Mouse (Mus musculus): ENCODE results near the gene Tob2.

The Tob2 gene

DNA sequence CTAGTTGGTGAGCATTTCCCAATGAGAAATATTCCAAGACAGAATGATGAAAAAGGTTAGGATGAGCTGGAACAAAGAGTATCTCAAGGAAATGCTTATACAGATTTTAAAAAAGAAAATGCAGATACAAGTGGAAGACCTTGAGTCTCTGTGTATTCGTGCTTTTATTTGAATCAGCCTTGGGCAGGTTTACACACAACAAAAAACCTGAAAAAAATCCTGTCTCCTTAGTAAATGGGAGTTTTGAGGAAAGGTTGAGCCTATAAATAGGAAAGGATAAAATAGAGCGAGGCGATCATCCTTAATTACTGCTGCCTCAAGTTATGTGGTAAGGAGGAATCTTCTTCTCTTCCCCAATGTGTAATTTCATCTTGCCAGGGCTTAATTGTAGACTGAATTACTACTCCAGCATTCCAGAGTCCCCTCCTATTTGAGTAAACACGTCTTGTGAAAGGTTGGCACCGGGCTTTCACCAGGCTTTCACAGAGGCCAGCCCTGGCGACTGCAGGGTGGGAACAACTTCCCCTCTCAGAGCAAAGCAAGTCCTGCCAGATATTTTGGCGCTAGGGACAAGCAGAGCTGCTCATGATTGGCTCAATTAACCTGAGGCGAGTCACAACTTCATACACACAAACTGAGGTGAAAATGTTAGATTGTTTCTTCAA, 2.0 kb upstream of the Tob2 start:
- no peak for DNase-seq (ENCODE audit: low read depth)

DNA sequence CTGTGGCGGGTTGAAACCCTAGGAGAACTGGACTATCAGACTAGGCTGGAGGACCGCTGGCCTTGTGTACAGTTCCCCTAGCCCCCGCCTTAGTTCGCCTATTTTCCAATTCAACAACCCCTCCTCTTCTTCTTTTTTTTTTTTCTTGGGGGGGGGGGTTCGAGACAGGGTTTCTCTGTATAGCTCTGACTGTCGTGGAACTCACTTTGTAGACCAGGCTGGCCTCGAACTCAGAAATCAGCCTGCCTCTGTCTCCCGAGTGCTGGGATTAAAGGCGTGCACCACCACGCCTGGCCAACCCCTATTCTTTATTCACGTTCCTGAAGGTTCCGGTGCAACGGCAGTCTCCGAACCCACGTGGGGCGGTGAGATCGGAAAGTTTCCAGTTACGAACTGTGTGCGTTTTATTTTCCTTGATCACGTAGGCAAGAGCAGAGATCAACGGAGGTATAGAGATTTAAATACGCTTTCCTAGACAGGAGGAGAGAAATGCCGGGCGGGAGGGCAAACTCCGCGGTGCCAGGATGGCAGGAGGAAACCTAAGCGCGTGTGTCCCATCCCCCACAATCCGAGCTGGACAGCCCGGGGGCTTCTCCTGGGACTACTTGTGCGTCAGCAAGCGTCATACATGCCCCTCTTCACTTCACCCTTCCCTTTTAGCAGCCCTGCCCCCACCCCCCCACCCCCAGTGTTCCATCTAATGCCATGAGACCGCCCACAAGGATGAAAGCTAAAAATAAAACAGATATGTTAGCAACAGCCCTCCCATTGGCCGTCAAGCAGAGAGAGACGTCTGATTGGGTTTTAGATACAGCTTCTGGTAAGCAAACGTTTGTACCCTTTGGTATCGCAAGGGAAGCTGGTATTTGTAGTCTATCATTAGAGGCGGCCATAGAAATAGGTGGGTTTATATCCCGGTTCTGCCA, 997 bp upstream of the Tob2 start:
- DNase-seq (ENCODE audit: low read depth): peak; percentile 50

DNA sequence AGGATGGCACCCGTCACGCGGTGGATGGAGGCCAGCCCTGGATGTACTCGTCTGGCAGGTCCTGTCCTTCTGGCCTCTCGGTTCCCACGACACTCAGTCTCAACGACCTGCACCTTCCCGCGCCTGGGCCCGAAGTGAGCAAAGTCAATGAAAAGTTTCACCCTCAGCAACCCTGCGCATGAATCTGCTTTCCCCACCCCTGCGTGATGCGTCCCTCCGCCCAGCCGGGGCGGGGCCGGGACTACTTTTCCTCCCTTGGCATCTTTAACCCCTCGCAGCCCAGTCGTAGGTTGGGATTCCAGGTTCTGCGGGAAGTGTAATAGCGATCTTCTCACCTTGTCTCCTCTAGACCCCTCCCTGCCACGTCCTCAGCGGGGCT, 469 bp downstream of the Tob2 start:
- peak; percentile 79 for DNase-seq (ENCODE audit: low read depth)

DNA sequence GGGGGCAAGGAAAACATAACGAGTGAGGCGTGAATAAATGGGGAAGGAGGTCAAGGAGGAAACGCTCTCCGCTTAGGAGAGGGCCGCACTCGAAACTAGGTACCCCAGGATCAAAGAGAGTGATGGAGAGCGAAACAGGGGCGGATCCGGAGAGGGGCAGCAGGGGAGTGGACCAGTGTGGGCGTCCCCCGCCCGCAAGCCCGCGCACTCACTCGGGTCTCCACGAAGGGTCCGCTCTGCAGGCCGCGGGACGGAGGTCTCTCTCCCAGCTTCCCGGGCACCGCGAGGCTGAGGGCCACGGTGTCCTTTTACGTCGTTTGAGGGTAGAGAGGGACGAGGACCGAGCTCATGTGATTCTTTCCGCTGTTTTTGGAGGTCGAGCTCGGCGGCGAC, 876 bp downstream of the Tob2 start:
- DNase-seq (ENCODE audit: low read depth): no peak

DNA sequence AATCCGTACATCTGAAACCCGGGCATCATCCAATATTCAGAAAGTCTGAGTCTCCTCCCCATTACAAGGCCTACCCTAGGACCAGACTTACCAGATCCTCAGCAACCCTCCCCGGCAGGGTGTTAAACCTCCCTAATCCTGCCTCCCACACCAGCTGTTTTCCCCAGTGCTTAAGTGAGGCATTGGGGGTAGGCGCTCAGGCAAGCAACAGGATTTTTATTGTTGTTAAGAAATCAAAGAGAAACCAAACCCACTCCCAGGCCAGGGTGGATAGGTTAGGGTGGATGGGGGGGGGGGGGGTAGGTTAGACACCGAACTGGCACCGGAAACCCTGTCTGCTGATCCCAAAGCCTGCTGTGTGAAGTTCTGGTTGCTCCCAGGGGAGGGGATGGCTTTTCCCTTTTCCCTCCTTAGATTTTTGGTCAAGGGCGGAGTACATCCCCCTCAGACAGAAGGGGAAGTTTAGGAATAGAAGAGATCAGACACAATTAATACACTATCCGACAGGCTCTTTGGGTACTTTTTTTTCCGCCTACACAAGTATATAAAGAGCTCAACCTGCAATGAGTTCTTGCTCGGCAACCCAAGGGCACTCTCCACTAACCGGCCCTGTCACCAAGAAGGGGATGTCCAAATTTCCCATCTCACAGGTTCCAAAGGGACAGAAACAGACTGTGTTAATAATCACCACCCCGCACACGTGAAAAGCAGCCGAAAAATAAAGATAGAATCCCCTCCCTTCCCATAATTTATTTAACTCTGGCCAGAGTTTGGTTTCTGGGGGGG, 1.5 kb downstream of the Tob2 start:
- no peak for DNase-seq (ENCODE audit: low read depth)

DNA sequence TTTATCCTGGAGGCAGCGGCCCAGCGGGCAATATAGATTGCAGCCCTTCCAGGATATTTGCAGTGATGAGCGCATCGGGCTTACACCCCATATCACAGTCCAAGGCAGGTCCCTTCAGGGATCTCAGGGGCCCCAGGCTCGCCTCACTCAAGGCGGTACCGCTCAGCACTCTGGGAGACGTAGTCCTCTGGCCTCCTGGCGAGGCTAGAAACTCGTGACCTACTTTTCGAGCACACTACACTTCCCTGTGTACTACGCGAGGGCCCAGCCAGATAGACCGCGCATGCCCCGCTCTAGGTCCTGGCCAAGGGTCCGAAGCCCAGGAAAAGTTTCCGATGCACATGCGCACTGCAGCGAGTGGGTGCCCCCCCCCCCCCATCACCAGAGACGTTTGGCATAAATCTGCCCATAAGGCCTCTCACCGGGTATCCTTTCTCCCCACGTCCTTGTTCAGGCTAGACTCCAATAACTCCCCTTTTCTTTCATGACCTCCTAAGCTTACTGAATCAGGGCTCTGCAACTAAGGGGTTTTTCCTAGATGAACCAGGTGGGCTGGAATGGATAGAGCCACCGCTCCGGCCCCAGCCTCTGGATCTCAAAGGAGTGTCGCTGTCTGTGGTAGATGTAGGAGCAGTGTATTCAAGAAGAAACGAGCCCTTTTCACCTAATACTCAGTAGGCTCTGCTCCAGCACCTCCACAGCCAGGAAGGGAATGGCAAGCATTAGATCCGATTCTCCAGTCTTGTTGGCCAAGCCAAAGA, 2.4 kb downstream of the Tob2 start:
- peak; percentile 86 for DNase-seq (ENCODE audit: low read depth)

DNA sequence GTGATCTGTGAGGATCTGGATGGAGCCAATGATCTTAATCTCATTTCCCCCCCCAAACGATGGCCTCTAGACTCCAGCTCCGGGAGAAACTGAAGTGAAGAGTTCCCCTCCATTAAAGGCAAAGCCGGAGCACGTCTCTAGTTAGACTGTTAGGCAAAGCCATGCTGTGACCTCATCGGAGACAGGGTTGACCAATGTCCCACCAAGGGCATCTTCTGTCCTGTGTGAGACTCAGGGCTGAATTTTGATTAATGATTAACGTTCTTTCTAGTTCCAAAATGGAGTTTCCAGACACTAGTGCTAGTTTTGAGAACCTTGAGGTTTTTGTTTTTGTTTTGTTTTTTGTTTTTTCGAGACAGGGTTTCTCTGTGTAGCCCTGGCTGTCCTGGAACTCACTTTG, 5.5 kb downstream of the Tob2 start:
- no peak for DNase-seq (ENCODE audit: low read depth)

DNA sequence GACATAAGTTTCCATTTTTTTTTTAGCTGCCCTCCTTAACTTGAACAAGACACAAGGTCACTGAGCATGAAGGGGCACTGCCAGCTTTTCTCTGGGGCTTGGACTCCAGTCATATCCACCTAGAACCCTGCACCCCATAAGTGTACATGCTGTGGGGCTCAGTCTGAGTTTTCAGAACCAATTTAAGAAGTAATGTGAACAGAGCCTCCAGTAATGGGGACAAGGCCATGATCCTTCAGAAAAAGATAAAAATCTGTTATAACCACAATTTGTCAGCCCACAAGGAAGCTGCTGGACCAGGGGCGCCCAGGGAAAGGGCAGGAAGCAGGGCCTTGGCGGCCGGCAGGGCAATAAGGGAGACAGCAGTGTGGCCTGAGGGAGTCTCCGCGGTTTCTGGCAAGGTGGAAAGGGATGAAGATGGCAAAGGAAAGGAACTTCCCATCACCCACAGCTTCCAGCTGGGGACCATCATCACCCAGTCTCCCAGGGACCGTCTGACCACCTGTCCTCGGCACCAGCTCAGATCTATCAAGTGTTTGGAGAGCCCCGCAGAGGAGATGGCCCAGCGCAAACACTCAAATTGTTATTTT, 6.1 kb downstream of the Tob2 start:
- no peak for DNase-seq (ENCODE audit: low read depth)

DNA sequence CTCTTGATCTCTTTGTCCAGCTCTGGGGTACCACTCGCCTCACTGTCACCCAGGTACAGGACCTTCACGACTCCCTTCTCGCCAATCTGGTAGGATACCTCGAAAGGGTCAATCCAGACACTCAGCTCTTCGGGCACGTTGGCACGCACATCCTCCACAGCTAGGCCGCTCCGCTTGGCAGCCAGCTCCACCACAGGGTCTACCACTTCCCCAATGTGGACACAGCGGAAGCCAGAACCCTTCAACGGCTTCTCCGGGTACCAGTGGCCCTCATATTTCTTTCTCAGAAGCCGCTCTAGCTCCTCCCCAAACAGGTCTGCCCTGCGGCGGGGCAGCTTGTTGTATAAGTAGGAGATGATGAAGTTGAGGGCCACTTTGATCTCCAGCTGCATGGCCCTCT, 7.2 kb downstream of the Tob2 start:
- DNase-seq (ENCODE audit: low read depth): no peak

DNA sequence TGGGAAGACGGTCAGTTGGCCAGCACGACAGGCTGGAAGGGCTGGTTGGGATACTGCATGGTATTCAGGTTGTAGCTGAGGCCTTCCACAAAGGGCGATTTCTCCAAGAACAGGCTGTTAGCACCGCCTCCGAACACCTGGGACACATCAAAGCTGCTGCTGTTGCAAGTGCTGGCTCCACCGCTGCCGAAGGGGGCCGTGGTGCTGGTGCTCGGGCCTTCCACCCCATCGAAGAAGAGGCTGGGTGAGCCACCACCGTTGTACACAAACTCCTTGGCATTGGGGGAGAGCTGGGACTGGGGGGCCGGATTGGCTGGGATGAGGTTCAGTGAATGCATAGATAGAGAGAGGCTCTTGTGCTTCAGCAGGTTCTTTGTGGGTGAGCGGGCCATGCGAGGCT, 7.9 kb downstream of the Tob2 start:
- no peak for DNase-seq (ENCODE audit: low read depth)

DNA sequence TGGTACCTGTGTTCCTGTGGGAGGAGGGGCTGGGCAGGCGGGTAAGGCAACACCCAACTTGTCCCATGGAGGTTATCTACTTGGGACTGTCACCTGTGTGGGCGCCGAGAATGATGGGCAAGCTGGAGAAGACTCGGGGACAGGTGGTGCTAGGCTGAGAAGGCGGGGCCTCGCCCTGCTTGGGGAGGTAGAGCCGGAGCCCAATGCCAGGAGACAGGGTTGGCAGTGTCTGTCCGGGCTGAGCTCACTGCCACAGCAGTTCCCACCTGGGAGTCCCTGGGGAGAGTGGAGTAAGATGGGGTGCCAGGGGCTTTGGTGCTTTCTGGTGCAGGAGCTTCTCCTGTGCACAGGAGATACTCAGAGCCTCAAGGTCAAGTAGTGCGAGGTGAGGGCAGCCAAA, 9.5 kb downstream of the Tob2 start:
- no peak for DNase-seq (ENCODE audit: low read depth)

DNA sequence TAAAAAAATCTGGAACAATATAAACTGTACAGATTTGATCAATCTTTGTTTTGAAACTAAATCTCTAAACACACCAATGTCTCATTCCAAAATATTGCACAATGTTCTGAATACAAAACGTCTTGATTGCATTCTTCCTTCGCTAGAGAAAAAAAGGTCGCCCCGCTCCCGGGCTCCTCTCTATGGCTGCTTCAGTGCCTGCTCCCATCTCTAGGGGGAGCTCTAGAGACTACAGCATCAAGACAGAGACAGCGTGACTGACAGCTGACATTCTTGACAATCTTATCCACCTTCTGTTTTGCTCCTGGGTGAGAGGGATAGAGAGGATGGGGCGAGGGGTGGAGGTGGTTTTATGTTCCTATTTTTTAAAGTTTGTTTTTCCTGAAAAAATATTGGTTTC, 10.3 kb downstream of the Tob2 start:
- DNase-seq (ENCODE audit: low read depth): peak; percentile 77

DNA sequence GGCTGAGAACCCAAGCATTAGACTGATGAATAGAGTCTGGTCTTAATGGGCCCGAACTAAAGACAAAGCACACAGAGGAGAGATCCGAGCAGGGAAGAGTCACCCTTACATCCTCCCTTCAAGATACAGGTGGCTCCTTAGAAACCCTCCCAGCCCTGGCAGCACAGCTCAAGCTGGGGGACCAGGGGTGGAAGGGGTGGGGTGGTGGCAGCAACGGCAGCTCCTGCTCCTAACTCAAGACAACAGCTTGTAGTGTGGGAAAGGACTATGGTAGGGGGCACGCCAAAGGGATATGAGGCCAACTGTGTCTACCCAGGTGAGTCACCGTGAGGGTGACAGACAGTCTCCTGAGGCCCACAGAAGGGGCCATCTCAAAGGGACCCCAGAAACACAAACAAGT, 10.7 kb downstream of the Tob2 start:
- no peak for DNase-seq (ENCODE audit: low read depth)

DNA sequence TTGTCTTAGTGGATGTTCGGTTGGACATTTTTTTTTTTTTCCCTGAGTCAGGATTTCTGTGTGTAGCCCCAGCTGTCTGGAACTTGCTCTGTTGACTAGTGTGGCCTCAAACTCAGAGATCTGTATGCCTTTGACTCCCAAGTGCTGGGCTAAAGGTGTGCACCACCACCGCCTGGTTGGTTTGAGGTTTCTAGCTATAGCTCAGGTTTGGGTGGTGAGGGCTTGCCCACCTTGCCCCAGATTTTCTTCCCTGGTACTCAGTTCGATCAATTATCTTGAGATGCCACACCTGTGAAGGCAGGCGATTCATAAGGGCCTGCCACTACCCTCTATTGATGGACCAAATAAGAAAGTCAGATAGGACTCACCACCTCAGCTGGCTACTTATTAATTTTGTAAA, 11.4 kb downstream of the Tob2 start:
- DNase-seq (ENCODE audit: low read depth): no peak

DNA sequence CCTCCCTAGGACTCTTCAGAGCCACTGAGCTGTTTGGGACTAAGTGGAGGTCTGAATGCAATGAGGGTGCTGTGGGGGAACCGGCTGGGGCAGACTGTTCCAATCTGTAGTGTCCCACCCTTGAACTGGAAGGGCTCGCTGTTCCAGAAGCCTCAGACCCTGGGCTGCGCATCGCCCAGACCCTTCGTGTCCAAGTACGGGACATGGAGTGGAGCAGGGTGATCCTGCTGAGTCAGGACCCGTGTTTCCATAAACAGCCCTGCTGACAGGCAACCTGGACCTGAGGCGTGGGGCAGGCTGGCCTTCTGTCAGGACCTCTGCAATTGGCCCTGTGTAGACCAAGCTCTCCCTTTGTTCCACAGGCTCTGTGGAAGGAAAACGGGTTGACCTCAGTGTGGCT, 11.8 kb downstream of the Tob2 start:
- DNase-seq (ENCODE audit: low read depth): no peak

DNA sequence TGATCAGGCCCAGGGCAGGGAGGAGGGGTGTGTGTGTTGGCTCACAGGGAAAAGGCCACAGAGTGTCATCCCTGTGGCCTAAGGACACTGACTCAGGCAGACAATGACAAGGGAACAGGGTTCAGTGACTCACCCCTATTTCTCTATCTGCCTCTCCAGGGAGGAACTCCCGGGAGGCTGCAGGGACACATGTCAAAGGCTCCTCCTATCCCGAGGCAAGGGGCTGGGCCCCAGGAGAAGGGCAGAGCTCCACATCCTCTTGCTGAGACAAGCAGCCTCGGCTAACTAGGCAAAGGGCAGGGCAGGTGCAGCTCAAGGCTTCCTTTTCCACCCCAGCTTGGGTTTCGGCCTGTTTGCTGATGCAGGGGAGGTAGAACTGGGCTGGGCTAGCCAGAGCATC, 12.9 kb downstream of the Tob2 start:
- DNase-seq (ENCODE audit: low read depth): no peak

DNA sequence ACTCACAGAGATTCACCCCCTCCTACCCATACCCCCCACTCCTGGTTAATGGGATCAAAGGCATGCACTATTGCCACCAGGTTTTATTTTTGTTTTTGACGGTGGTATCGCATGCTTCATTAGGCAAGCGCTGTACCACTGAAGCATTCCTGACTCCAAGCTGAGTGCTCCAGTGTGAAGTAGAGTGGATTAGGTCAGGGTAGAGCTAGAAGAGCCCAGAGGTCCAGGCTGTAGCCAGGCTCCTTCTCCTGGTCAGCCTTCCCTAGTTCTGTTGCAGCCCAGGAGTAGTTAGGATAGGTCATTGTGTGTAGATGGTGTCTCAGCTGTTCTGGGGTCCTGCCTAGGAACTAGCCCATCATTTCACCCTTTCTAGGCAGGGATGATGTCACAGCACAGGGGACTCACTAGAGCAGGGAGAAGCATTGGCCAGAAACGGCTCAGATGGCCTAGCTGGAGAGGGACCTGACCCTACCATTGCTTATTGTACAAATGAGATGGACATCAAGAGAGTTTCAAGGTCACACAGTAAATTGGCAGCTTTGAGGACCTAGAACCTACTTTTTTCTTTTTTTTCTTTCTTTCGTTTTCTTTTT, 13.5 kb downstream of the Tob2 start:
- DNase-seq (ENCODE audit: low read depth): no peak

DNA sequence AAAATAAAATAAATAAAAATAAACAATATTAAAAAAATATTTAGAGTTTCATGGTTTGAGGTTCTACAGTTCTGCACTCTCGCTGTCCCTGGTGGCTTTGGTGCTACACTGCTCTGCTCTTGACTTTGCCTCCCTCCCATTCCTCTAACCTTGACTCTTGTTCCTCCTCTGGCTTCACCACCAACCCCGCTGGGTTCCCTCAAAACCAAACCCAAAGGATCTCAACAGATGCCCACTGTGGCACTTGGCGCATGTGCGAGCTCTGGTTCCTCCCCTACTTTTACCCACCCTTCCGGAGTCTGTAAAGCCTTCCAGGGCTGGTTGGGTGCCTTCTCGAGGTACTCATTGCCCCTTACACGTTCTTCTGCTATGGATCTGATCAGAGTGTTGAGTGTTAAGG, 16.3 kb downstream of the Tob2 start:
- DNase-seq (ENCODE audit: low read depth): no peak

DNA sequence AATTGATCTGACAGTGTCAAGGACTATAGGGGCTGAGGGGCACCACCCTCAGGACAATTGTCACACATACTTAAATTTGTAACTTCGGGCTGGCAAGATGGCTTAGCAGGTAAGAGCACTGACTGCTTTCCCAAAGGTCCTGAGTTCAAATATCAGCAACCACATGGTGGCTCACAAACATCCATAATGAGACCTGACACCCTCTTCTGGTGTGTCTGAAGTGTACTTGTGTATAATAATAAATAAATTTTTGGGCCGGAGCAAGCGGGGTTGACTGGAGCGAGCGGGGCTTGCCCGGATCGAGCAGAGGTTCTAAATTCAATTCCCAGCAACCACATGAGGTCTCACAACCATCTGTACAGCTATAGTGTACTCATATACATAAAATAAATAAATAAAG, 18.3 kb downstream of the Tob2 start:
- no peak for DNase-seq (ENCODE audit: low read depth)

DNA sequence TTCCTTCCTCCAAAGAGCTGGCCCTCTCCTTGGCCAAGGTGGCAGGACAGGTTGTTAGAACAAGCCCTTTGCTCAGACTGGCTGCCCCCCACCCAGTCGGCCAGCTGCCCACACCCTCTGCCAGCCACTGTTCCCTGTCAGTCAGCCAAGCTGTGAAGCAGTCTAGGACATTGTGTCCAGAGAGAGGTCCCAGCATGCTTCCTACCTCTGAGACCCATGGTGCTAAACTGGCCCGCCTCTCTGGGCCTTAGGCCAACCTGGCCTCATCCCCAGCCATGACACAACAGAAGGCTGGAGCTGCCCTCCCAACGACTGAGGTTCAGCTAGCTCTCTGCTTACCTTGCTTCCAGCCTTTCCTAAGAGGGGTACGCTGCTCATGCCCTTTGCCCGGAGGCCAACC, 19.0 kb downstream of the Tob2 start:
- DNase-seq (ENCODE audit: low read depth): no peak

DNA sequence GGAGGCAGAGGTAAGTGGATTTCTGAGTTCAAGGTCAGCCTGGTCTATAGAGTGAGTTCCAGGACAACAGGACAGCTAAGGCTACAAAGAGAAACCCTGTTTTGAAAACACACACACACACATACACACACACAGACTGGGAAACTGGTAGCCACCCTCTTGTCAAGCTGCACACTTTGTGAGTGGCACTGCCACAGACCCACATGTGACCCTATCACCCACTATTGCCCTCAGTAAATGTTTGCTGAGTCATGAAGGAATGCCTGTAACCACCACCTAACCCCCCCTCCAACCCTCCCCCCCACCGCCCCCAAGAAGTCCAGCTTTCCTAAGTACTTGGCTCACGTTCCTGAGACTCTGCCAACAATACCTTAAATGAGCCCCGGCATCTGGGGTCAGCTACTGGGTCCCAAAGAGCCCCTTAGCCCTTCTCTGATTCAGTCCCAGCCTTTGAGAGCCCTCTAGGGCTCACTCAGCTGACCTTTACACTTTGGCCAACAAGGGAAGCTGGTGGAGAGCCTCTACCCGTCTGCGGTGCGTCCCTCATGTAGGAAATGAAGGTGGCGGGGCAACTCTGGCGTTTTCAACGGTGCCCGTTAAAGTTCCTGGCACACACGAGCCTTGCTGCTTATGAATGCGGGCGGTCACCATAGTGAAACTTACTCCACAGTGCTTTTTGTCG, 19.9 kb downstream of the Tob2 start:
- DNase-seq (ENCODE audit: low read depth): no peak

Measured in c-Kit-positive CD71-positive TER-119-negative erythroid progenitor cells, embryonic 14.5 days (primary cell).